In genomic region chr13:44733373-44734111, GRCm38 (mm10) we compare ENCODE assay signal across 8 mouse cellular contexts. TPM values are rescaled to one million over a fixed set of nuclear protein-coding genes. Genes with fewer than 3 reads are reported as not detected.
DNase-seq lines count a peak whose midpoint lies in the region; ATAC-seq lines count a peak whose summit lies in the region.

No protein-coding gene starts in this region.

- peak; percentile 95 for DNase-seq in R1 (ENCODE audit: low read depth, low spot score)
- peak; percentile 87 to 88 for DNase-seq in cerebellum, postnatal 14 days
- DNase-seq in frontal cortex, postnatal 14 days (ENCODE audit: low spot score in 2 of 2): peak; percentile 55 to 57
- DNase-seq in left cerebral cortex, adult 18-20 months (ENCODE audit: low spot score in 2 of 2): peak; percentile 72 to 74
- DNase-seq in retina, postnatal 7 days (ENCODE audit: low read depth, low spot score): peak; percentile 75
- DNase-seq in urinary bladder, adult 2 months (ENCODE audit: low spot score): peak; percentile 85

- H3K27me3 ChIP-seq in hindbrain, embryonic 13.5 days: no peaks in the 10 kb centered on the region

- peak overlapping the region; percentile 74 for H3K4me2 ChIP-seq in hindbrain, embryonic 13.5 days

- H3K27ac ChIP-seq in hindbrain, embryonic 13.5 days: peak overlapping the region; percentile 76
- H3K27ac ChIP-seq in macrophage: peak overlapping the region; percentile 65

- peak overlapping the region; percentile 87 for H3K9ac ChIP-seq in hindbrain, embryonic 13.5 days

- peaks cover 30% of the 10 kb centered on the region for H3K4me1 ChIP-seq in hindbrain, embryonic 13.5 days (replicated peaks)

- H3K79me2 ChIP-seq in macrophage (ENCODE audit: inconsistent target): peaks cover 70% of the 10 kb centered on the region

- H3K36me3 ChIP-seq in hindbrain, embryonic 13.5 days: no peaks in the 10 kb centered on the region
- no peaks in the 10 kb centered on the region for H3K36me3 ChIP-seq in macrophage (ENCODE audit: inconsistent target)

- ATAC-seq in hindbrain, embryonic 13.5 days (ENCODE audit: low FRiP score): peak; percentile 29

- H3K9me3 ChIP-seq in hindbrain, embryonic 13.5 days: no peaks in the 10 kb centered on the region

- WGBS in hindbrain, embryonic 13.5 days: under 1% methylated on average over 53 of the region's 71 CpGs
- under 1% methylated on average over 37 of the region's 71 CpGs for WGBS in macrophage (ENCODE audit: missing documents)

- H3K4me3 ChIP-seq in hindbrain, embryonic 13.5 days: peak overlapping the region; percentile 74
- H3K4me3 ChIP-seq in macrophage (ENCODE audit: inconsistent target): peak overlapping the region; percentile 73

RNA-seq across cellular contexts. Expression of gene Jarid2, which starts 4.3 kb away (rescaled TPM):
- 58.7 and 60.9 TPM in 2 replicates for polyA plus RNA-seq in hindbrain, embryonic 13.5 days (2015; fragmentation: Nextera tagmentation; extraction: Ambion mirVana)
- 10 to 100 TPM; 29.0 to 33.6 TPM for total RNA-seq in left cerebral cortex, adult 18-20 months (2021)
- total RNA-seq in macrophage (2018; cell fraction: chromatin; rRNA removed): 100 to 1,000 TPM in 5 of 26 experiments, 10 to 100 TPM in 21; 49.8 to 237 (median 70.5) TPM
- 10 to 100 TPM in 19 of 26 experiments, 1 to 10 TPM in 7; 7.7 to 34.1 (median 13.2) TPM for total RNA-seq in macrophage (2018; cell fraction: cytosol; rRNA removed)
- total RNA-seq in macrophage (2018; cell fraction: nucleus; rRNA removed): 100 to 1,000 TPM in 3 of 26 experiments, 10 to 100 TPM in 23; 40.2 to 196 (median 59.1) TPM
- 8.4 to 10.6 TPM (median 10.0 TPM) in 3 replicates for polyA plus RNA-seq in macrophage (2018)
- polyA plus RNA-seq in urinary bladder, adult 2 months (2012; rRNA removed): 15.2 and 17.8 TPM in 2 replicates

Comparison
In these comparisons a context has a peak if more than half of its experiments do, and no peak if none do; other contexts are left out.
1. Peak in every context shown above with its lines: DNase-seq, ATAC-seq, H3K4me3 ChIP-seq and H3K27ac ChIP-seq.